Mouse (Mus musculus) colon, adult 2 months (tissue): ENCODE measurements around the gene Inafm1. TPM values are rescaled to one million over a fixed set of nuclear protein-coding genes. Genes with fewer than 3 reads are reported as not detected.

ENCODE experiments used
- polyA plus RNA-seq: library from polyadenylated mRNA; depleted of rRNA; stranded (reverse); fragments of >200 nt; gene quantifications from 2 replicates; pipeline ENCODE4 v1.2.3, GENCODE M21; 2012; rRNA removed

Inafm1 gene
- 131 and 153 TPM in 2 replicates for polyA plus RNA-seq

GRCm38 (mm10) chr7:16273081-16273765 is at the start of gene Inafm1:
TSS of gene Inafm1 (minus strand) at chr7:16273617.

GRCm38 (mm10) chr7:16308093-16308492 is 34.7 kb upstream of the Inafm1 start, which contains the start of gene Bbc3:
TSS of gene Bbc3 (plus strand) at chr7:16308393.

GRCm38 (mm10) chr7:16286026-16286961 is 12.9 kb upstream of the Inafm1 start, which contains the start of gene Ccdc9:
TSS of gene Ccdc9 (minus strand) at chr7:16286795.

GRCm38 (mm10) chr7:16259110-16259590 is 14.3 kb downstream of the Inafm1 start, which contains the start of gene C5ar1:
TSS of gene C5ar1 (minus strand) at chr7:16259540.

GRCm38 (mm10) chr7:16244067-16244466 is 29.4 kb downstream of the Inafm1 start, which contains the start of gene C5ar2:
TSS of gene C5ar2 (minus strand) at chr7:16244154.

Other genes starting within 250 kb of the Inafm1 start
- 13.0 and 17.7 TPM in 2 replicates for gene Bicra, start 225.7 kb downstream of the Inafm1 start, polyA plus RNA-seq
- gene Zfp541, start 211.8 kb downstream of the Inafm1 start, polyA plus RNA-seq: 0.05 TPM in 1 of 2 replicates, not detected in the other
- gene Napa, start 175.2 kb downstream of the Inafm1 start, polyA plus RNA-seq: 173 and 226 TPM in 2 replicates
- gene Kptn, start 153.7 kb downstream of the Inafm1 start, polyA plus RNA-seq: 32.0 and 39.2 TPM in 2 replicates
- 4.7 and 4.8 TPM in 2 replicates for gene Slc8a2, start 143.8 kb downstream of the Inafm1 start, polyA plus RNA-seq
- 31.7 and 39.9 TPM in 2 replicates for gene Meis3, start 98.5 kb downstream of the Inafm1 start, polyA plus RNA-seq
- 38.2 and 46.5 TPM in 2 replicates for gene Dhx34, start 51.6 kb downstream of the Inafm1 start, polyA plus RNA-seq
- gene C5ar2, start 29.5 kb downstream of the Inafm1 start, polyA plus RNA-seq: 0.50 and 0.75 TPM in 2 replicates
- gene C5ar1, start 14.1 kb downstream of the Inafm1 start, polyA plus RNA-seq: 15.0 and 18.4 TPM in 2 replicates
- gene Ccdc9, start 13.2 kb upstream of the Inafm1 start, polyA plus RNA-seq: 51.1 and 51.3 TPM in 2 replicates
- 33.1 and 34.1 TPM in 2 replicates for gene Bbc3, start 34.8 kb upstream of the Inafm1 start, polyA plus RNA-seq
- 25.3 and 26.1 TPM in 2 replicates for gene Sae1, start 114.2 kb upstream of the Inafm1 start, polyA plus RNA-seq
- 37.3 and 41.9 TPM in 2 replicates for gene Zc3h4, start 127.3 kb upstream of the Inafm1 start, polyA plus RNA-seq
- gene Tmem160, start 179.2 kb upstream of the Inafm1 start, polyA plus RNA-seq: 151 and 215 TPM in 2 replicates
- 0.07 TPM in 1 of 2 replicates, not detected in the other for gene Npas1, start 204.1 kb upstream of the Inafm1 start, polyA plus RNA-seq